Mouse (Mus musculus) layer of hippocampus, postnatal 14 days (tissue): Measurements from ENCODE around the gene Spata6. TPM values are rescaled to one million over a fixed set of nuclear protein-coding genes. Genes with fewer than 3 reads are reported as not detected.

Experiments
- DNase-seq, 2 experiments: peaks; one replicate each; pipeline ENCODE4 v3.0.0; 2021 to 2022; ENCODE audit warnings: low spot score in 2 of 2, mixed read lengths in 1 of 2
- long read RNA-seq, 2 experiments: library from polyadenylated mRNA; stranded (forward); transcript quantifications; one replicate each; pipeline ENCODE4 v2.0.0; 2021
- total RNA-seq, 2 experiments: library from RNA; stranded (reverse); gene quantifications; 2 replicates each; pipeline ENCODE4 v1.2.3; 2021

Gene Spata6
- total RNA-seq = 1 to 10 TPM; 3.8 to 5.1 TPM
- long read RNA-seq, experiment 1, partial matches to known transcripts = 0 of 4 reads
- long read RNA-seq, experiment 1, other reads (novel, unspliced or antisense) = 1 of 4 reads
- long read RNA-seq, experiment 2, partial matches to known transcripts = 0 of 6 reads
- long read RNA-seq, experiment 2, other reads (novel, unspliced or antisense) = 1 of 6 reads

DNA sequence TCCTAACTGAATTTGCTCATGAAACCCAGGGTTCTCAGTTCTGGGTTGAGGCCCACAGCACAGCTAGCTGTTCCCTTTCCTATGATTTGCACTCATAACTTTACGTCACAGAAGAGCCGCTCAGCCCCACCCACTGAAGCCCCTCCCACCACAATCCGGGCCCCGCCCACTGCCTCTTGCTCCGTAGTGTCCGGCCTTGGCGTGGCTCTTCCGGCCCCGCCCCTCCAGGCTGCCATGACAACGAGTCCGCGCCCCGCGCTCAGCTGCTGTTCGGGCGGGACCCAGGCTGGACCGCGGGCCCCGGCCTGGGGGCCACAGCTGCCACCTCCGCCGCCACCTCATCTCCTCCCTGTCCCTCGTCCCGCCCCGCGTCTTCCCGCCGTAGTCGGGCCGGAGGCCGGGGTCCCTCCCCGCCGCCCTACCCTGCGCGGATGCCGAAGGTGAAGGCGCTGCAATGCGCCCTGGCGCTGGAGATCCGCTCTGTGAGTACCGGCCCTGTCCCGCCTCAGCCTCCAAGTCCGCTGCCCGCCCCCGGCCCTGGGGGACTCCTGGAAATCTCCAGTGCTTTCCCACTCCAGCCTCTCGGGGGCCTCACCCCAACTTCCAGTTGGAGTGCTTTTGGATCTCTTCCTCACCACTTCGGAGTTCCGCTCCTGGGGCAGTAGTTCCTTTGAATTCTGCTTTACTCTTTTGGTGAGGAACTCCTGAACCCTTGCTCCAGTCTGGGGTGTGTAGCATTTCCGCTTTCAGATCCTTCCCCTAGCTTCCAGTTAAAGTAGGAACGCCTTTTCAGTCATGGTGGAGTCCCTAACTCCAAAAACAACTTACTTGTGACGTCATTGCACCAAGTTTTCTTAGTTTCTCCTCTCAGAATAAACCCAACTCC lies at the start of gene Spata6:
Gene Spata6, plus strand, starts transcription at position 209 of the 886 bp plus-strand sequence.
- peak; percentile 43 to 49 for DNase-seq

DNA sequence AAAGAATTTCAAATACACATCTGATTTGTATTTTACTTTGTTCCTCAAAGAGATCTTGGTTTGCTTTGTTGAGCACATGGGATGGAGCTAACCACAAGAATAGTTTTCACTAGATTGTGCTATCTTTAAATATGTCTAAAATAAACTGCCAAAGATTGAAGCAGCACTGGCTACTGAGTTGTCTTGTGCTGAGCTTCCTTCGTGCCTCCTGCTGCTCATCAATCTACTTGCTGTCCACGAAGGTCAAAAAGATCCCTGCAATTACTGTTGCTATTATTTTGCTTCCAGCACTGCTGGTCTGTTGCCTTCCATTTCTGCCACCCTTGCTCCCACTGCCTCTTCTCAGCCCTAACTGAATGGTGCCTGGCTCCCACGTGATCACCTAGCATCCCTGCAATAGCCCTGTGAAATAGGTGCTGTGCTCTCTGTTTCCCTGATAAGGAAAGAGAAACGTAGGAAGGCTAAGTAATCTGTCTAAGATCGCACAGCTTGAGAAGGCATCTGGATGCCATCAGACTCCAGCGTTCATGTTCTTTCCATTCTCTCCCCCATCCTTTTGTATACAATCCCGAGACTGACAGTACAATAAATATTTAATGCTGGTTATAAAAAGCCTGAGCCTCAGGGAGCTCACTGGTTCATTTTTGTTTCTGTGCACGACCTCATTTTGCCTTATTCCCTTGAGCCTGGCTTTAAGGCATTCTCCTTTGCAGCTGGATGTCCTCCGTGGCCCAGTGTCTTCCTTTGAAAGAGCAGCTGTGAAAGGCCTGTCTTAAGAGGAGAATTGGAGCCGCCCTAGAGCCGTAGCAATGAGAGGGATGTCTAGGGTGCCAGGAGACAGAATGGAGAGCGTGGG lies 49.0 kb upstream of the Spata6 start:
- DNase-seq = no peak

DNA sequence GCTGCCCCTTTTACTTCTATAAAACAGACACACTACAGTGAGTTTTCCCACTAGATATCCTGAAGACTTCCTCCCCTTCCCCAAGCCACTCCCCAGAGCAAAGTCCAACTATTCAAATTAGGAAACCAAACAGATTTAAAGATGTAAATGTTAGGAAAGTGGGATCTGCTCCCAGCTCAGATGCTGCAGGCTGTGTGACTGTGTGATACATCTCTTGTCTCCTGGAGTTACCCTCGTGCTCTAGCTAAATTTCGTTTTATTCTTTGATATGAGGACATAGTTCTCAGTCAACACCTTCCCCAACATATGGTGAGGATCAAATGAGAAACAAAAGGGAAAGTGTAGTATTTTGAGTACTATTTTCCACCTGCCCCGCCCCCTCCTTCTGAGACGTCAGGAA lies 48.3 kb upstream of the Spata6 start:
- DNase-seq = no peak

DNA sequence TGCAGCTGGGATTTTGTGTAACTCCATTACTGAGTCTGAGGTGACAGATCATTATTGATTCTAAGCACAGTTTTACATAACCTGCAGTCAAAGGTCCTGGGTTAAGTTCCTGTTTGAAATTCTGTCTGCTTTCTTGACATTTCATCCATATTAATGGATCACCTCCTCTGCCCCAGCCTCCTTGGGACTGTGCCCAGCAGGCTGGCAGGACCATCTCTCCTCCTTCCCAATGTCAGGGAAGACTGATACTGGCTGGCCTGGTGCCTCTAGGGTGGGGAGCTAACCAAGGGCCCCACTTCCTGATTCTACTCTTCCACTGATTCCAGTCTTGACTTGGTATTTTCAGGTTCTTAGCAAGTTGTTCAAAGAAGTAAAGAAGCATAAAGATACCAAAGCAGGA lies 45.9 kb upstream of the Spata6 start:
- DNase-seq = no peak

DNA sequence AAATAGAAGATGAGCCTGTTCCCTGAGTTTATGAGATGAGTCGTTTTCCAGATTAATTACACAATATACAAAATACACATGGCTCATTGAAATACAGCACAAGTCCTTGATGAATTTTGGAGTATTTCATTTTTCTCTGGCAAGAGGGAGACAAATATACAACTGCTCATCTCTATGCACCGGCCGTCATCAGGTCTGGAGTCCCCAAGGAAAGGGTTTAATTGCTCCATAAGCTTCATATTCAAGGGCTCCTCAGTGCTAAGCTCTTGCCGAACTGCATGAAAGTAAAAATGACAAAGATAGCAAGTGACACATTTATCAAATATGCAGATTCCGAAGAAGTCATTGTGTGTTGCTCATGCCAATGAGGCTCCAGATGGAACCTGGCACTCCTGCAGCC lies 37.9 kb upstream of the Spata6 start:
- DNase-seq = no peak

DNA sequence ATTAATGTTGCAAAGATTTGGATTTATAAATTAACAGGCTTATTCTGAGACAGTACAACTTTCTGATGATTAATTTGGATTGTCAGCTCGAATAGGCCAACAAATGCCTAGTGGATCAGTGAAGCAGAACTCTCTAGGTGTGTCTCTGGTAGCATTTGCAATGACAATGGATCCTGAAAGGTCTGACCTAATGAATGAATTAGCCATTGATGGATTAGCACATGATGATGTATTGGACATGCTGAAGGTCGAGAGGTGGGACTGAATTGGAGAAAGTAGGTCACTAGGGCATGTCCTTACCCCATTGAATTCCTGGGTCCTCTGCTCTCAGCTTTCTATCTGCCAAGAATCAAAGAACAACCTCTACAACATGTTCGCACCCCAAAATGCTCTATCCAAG lies 37.0 kb upstream of the Spata6 start:
- DNase-seq = no peak

DNA sequence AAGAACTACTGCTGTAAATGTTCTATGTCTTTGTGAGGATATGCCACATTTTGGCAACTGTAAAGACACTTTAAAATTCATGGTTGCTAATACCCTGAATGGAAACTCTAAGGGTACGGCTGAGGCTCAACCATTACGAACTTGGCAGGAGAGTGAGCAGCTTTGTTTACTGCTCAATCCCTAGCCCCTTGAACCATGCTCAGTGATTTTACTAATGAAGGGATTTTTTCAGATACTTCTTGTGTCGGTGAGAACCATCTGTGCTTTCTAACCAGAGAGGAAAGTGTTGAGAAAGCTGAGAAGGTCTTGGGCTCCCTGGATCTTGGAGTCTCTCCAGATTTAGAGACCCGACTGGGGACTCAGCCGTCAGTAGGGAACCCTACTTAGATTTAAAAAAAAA lies 35.9 kb upstream of the Spata6 start:
- no peak for DNase-seq

DNA sequence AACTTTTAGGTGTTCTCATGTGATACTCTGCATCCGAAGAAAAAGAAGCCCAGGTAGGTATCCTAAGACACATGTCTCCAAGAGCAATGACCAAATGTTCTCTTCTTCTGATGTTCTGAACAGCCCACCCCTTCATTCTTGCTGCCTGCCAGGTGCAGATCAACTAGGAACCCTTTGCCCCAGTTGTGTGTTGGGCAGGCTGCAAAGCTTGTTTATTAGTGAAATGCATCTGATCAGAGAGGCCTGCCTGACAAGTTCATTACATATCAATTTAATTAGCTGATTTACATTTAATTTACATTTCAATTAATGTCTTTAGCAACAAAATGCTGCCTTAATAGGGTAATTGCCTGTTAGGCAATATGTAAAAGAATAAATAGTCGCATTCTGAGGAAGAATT lies 33.8 kb upstream of the Spata6 start:
- DNase-seq = no peak

DNA sequence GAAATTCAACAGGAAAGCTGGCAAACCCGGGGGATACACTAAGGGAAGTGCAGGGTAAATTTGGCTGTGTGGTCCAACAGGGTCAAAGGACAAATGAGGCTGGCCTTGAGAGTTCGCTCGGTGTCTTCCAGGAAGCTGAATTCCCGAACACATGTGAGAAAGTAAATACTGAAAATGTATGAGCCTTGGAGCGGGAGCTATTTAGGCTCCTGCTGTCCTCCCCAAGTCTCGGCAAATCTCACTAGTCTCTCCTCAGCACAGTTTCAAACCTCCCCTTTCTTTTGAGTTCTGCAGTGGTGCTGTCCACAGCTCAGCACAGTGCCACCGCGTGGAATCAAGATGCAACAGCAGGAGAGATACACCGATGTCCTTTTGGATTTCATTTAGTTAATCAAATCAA lies 32.8 kb upstream of the Spata6 start:
- peak in 1 of 2 experiments; percentile 66 for DNase-seq

DNA sequence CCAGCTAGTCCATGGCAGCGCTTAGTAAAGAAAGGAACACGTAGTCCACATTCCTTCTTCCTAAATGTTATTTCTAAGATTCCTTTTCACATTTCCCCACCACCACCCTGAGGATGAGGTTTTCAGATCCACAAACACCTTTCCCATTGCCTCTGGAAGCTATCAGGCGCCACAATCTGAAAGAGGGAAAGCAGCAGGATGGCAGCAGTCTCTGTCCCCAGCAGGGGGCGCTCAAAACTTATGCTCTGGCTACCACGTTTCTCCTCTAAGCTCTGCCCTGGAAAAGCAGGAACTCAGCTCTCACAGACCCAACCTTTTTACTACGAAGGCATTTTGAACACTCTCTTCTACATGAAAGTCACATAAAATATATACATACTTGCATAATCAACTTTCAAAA lies 32.2 kb upstream of the Spata6 start:
- peak; percentile 73 to 79 for DNase-seq

DNA sequence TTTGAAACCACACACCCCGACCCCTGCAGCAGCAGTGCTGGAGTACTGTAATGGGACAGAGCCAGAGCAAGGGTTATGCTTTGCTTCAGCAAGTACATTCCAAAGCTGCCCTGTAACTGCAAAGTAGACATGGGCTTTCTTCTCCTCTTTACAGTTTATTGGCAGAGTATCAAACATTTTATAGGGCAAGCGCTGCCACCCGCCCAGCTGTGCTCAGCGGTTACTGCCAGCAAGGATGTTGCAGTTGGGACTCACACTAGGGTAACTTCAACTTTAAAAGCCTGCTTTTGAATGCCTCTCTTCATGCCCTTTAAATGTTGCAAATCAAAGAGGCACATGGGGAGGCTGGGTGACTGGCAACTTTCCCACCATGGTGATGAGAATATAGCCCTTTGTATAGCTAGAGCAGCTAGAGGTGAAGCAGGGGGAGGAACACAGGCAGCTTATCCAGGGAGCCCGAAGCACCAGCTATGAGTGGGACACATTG lies 28.7 kb upstream of the Spata6 start:
- DNase-seq = no peak

DNA sequence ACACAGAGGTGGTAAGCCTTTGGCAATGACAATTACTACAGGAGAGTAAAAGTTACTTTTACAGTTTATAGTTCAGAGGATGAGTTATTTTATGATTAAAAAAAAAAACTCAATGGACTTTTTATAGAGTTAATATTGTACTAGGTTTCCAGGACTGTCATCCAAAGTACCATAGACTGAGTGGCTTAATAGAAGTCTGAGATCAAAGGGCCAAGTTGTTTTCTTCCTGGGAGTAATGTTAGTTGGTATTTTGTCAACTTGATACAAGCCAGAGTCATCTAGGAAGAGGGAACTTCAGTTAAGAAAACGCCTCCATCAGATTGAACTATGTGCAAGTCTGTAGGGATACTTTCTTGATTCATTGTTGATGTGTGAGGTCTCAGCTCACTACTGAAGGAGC lies 18.4 kb upstream of the Spata6 start:
- DNase-seq = no peak

DNA sequence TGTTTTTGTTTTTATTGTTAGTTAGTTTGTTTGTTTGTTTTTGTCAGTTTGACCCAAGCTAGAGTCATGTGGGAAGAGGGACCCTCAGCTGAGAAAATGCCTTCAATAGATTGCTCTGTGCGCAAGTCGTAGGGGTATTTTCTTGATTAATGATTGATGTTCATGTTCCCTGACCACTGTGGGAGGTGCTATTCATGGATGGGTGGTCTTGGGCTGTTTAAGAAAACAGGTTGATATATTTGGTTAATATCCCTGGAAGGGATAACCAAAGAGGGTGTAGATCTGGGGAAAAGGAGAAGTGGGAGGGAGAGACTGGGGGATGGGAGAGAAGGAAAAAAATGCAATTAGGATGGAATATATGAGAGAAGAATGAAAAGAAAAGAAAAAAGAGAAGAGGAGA lies 15.7 kb upstream of the Spata6 start:
- DNase-seq = no peak

DNA sequence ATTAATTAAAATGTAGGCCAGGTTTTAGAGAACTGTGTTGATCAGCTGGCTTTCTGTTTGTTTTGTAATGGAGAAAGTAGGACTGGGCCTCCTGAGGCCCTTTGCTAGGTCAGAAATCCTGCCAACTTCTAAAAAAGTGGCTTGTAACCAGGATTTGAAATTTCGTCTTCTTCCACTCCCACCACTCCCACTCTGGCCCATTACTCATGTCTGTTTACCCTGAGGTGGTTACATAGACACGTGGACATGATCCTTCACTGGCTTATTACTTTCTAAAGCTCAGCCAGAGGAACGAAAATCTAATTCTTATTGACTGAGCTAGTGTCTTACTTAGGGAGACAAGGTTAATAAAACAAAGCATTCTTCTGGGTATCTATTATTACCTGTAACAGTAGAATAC lies 14.8 kb upstream of the Spata6 start:
- DNase-seq = no peak

DNA sequence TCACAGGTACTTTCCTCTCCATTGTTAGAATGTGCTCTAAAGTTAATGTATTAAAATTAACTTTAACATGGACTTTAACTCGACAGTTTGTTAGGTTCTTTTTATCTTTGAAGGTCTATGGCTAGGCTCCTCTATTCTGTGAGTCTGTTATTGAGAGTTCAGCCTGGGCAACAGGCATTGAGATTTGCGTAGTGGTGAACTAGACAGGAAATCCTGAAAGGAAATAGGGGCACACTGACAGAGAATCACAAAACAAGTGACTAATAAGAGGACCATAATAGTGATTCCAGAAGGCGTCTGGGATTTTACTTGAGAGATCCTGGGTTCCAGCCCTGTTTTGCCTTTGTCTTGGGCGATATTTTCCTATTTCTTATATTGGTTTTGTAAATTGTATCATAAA lies 488 bp upstream of the Spata6 start:
- no peak for DNase-seq

DNA sequence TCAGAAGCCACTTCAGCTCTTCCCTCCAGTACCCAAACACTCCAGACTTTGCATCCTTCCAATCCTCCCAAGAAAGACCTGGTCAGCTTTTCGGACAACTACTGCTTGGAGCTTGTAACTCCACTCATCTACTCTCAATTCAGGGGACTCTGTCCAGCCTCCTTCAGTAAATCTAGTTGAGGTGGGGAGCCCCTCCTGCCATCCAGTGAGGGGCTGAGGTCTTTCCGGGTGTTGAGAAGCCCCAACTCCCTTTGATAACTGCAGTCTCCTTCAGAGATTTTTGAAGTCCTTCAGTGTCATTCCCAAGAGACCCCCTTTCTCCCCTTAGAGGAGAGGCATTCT lies 849 bp downstream of the Spata6 start:
- no peak for DNase-seq

DNA sequence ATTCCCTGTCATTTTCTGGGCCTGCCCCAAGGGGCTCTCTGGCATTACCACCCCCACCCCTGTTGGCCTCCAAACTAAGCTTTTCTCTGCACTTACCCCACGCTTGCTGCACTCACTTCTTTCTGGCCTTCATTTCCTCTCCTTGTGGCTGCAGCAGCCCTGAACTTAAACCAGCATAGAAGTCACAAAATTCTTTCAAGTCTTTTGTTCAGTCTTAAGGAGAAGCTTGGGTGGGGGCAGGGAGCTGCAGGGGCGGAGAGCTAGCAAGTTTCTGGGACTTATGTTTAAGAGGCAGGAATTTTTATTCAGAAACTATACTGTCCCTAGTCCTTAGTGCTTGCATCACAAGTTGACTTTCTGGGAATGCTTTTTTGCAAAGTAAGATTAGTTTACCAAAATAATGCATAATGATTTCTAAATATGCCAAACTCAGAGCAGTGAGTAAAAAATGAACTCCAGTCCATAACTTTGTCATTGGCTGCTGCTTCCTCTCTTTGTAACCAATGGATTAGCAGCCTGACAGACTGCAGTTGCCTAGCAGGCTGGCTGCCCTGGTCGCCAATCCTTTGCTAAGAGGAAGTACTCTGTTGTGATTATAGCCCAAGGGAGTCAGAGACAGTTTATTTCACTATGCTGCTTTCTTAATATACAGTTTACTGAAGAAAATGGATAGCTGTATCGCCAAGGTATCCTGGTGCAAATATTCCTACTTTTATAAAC lies 1.5 kb downstream of the Spata6 start:
- DNase-seq = peak in 1 of 2 experiments; percentile 5

DNA sequence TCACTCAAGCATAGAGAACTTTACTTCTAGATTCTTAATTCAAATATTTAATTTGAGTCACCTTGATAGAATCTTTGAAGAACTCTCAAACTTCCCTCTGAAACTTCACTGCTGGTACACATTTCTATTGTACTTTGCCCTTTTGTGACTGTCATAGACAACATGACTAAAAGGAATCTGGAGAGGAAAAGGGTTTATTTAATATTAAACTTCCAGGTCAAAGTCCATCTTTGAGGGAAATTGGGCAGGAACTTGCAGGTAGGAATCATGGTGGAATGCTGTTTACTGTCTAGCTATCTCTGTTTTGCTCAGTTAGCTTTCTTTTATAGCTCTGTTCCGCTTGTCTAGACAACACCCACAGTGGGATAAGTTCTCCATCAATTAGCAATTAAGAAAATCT lies 17.8 kb downstream of the Spata6 start:
- no peak for DNase-seq

DNA sequence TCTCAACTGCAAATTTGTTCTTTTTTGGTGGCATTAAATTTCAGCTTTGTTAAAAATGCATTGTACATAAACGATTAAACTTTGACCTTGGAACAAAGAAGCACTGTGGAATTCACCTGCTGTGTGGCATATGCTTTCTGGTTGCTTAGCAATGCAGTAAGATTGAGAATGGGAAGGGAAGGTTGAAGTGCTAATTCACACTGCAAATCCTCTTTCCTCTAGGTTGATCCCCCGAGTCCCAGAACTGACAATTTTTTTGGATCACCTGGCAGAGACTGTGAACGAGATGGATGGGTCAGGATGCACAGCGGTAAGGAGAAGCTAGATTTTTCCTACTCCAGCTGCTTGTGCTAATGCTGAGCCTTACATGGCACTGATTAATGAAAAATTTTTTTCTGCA lies 60.7 kb downstream of the Spata6 start:
- no peak for DNase-seq

DNA sequence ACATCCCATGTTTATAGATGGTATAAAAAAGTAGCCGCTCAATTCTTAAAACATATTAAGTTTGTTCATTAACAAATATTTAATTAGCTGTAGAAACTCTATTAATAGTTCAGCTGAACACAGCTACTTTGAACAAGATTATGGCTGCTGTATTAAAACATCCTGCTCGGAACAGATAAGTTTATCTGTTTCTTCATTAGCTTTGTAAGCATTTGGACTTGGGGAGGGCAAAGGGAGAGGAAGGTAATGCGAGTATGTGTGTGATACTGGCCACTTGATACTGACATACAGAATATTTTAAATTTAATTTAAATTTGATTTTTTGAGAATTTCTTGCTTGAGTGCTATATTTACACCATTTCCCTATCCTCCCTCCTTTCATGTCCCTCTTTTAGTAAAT lies 80.1 kb downstream of the Spata6 start:
- no peak for DNase-seq

DNA sequence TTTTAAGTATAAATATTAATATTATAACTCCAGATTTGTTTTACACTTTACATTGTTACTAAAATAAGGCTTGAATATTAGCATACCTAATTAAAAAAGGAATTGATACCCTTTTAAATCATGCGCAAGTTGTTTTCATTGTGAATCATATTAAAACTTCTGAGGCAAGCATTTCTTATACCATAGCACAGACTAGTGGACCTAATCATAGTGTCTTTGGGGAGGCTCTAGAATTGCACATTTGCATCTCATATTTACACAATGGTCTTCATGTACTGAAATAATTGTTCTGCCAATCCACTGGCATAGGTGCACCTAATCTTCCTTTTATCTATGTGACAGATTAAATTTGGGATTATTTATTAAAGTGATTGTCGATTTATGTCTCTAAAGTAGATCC lies 83.4 kb downstream of the Spata6 start:
- DNase-seq = no peak
